Mouse (Mus musculus) left cerebral cortex, postnatal 14 days (tissue): Measurements from ENCODE around the gene Tfap2e. TPM values are rescaled to one million over a fixed set of nuclear protein-coding genes. Genes with fewer than 3 reads are reported as not detected.

ENCODE experiments used
- DNase-seq, 2 experiments: peaks; one replicate each; pipeline ENCODE4 v3.0.0; 2021 to 2022; ENCODE audit warnings: low spot score in 2 of 2, mixed read lengths in 1 of 2
- intact Hi-C: fragments of 180-260 bp; cut with DNase I; formaldehyde crosslinking; loops from one replicate; pipeline ENCODE4 v1.15.1; 2025
- long read RNA-seq, 2 experiments: library from polyadenylated mRNA; stranded (forward); transcript quantifications; one replicate each; pipeline ENCODE4 v2.0.0; 2021
- total RNA-seq, 2 experiments: library from RNA; stranded (reverse); gene quantifications; 2 replicates each; pipeline ENCODE4 v1.2.3; 2021

The Tfap2e gene
- not detected for total RNA-seq
- long read RNA-seq, experiment 1: 0 reads
- long read RNA-seq, experiment 2: 0 reads

DNA sequence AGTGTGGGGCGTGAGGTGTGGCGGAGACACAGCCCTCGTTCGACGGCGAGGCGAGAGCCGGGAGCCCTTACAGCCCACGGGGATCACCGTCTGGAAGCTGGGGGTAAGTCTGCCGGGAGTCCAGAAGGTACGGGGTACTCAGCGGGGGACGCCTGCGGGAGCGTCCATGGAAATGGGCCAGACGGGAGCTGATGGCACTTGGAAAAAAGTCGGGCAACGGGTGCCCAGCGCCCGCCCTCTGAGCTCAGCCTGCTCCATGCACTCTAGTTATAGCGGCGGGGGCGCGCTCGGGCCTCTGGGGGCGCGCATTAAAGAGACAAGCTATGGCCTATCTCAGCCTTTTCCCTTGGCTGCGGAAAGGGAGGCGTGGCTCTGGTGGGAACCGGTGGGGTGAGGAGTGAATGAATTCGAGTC is at the start of gene Tfap2e:
Tfap2e (minus strand) TSS at position 240 of the 414 bp plus-strand sequence.
- intact Hi-C loops: no loop called here
- DNase-seq: no peak

GRCm38 (mm10) chr4:126782996-126783395 is 47.0 kb upstream of the Tfap2e start:
- intact Hi-C loops: loop anchor here (5.0 kb wide), 1 partner anchor 36 kb away; no protein-coding TSS in a partner anchor
- peak; percentile 43 to 59 for DNase-seq

DNA sequence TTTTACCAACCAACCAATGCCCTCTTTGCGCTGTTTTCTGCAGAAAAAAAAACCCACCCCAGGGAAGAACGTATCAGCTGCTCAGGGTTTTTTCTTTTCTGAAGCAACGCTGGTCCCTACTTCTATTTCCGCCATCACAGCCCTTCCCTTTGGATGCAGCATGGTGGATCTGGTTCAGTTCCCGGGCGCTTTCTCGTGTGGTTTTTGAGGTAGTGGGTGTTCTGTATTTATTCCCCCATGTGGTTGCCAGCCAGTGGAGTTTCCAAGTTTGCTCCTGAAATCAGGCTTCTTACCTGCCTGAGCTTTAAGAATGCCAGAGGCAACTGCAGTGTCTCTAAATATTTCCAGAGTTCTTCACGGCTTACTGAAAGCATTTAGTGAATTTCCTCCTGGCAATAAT is 46.5 kb upstream of the Tfap2e start:
- intact Hi-C loops: loop anchor here (5.0 kb wide), 1 partner anchor 35 kb away; no protein-coding TSS in a partner anchor
- DNase-seq: peak in 1 of 2 experiments; percentile 26

- no peak for DNase-seq
- intact Hi-C loops: loop anchor here (5.0 kb wide), 1 partner anchor 35 kb away; no protein-coding TSS in a partner anchor
These were observed 45.8 kb upstream of the Tfap2e start for GRCm38 (mm10) chr4:126781871-126782270.

- intact Hi-C loops: loop anchor here (5.0 kb wide), 1 partner anchor 33 kb away; no protein-coding TSS in a partner anchor
- peak; percentile 32 to 45 for DNase-seq
These were observed 44.1 kb upstream of the Tfap2e start for GRCm38 (mm10) chr4:126779826-126780775.

- peak; percentile 27 to 66 for DNase-seq
- intact Hi-C loops: no loop called here
These were observed 43.1 kb upstream of the Tfap2e start for GRCm38 (mm10) chr4:126779148-126779581.

- intact Hi-C loops: no loop called here
- DNase-seq: no peak
These were observed 39.1 kb upstream of the Tfap2e start for GRCm38 (mm10) chr4:126775182-126775581.

DNA sequence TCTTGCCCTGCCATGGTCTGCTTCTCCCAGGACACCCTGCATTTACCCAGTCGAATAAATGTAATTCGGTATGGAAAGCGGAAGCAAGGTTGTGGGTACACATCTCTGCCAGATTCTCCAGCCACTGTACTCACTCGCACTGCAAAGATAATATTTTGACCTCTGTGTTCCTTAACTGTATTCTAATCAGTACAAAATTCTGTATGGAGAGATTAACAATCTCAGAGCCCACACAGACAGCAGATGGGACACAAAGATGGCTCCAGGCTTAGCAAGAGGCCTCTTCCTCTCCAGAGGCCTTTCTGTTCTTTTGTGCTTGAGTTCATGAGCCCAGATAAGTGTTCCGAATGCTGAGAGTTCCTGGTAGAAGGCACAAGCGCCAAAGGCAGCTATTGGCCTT is 37.8 kb upstream of the Tfap2e start:
- DNase-seq: no peak
- intact Hi-C loops: no loop called here

- intact Hi-C loops: no loop called here
- DNase-seq: no peak
These were observed 34.8 kb upstream of the Tfap2e start for GRCm38 (mm10) chr4:126770831-126771230.

DNA sequence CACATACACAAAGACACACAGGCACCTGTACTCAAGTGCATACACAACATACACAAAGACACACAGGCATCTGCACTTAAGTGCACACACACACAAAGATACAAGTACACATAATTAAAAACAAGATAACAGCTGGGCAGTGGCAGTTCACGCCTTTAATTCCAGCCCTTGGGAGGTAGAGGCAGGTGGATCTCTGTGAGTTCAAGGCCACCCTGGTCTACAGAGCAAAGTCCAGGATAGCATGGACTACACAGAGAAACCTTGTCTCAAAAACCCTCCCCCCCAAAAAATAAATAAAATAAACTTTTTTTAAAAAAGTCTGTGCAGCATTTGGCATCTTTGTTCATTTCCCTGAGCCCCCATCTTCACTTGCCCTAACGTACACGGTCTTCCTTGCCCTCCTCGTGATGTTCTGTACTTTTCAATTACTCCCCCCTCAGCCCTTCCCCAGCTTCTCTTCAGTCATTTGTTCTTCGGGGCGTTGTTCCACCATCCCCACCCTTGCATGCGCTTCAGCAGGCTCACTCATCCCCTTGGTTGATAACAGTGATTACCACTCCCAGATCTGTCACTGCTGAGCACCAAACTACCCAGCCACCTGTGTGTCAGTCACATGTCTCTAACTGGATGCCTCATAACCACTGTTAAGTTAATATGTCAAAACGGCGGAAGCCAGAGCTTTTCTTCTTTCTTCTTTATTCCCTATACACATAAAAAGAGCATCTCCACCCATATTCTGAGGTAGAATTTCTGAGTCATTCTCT is 33.9 kb upstream of the Tfap2e start:
- DNase-seq: no peak
- intact Hi-C loops: no loop called here

- intact Hi-C loops: no loop called here
- DNase-seq: no peak
These were observed 27.4 kb upstream of the Tfap2e start for GRCm38 (mm10) chr4:126763483-126763882.

DNA sequence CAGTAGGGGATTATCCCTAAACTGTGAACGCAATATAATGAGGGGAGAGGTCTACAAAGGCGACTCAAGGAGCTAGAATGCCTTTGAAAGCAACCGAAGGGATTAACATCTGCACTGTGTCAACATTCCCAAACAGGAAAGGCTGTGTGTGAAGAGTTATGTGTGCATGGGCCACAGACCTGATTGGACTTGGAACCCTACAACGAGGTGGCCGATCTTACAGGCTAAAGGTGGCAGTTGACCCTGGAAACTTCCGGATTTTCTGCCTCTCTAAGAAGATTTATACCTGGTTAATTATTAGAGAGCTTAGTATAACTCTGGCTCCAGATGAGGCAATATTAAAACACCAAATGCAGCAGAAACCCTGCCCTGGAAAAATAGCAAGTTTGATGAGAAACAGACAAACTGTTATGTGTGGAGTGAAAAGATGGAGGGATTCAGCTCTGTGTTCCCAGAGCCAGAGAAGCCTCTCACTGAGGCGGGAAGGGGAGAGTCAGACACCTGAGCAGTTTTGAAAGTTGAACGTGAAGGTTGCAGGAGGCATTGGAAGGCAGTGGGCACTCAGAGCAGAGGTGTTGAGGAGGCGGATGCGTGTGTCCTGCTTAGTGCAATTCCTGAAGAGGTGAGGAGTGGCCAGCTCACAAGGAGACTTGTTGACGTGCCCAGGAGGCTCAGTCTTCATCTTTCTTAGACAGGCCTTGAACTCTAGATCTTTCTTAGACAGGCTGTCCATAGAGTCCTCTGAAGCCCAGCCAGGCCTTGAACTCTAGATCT is 26.7 kb upstream of the Tfap2e start:
- no peak for DNase-seq
- intact Hi-C loops: no loop called here

- no peak for DNase-seq
- intact Hi-C loops: no loop called here
These were observed 23.4 kb upstream of the Tfap2e start for GRCm38 (mm10) chr4:126759435-126759834.

GRCm38 (mm10) chr4:126758299-126758698 is 22.3 kb upstream of the Tfap2e start:
- intact Hi-C loops: no loop called here
- DNase-seq: no peak

DNA sequence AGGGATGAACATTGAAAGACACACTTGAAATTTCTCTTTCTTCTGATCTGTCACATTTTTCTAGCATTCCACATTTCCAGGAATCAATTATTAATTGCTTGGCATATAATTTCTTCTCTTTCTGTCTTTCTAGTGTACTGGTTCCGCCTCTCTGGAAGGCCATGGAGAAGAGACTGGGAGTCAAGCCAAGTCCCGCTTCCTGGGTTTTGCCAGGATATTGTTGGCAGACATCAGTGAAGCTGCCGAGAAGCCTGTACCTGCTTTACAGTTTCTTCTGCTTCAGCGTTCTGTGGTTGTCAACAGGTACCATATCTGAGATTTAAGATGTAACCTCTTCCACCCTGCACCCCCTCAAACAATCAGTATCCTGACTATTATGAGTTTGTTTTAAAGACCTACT is 20.7 kb upstream of the Tfap2e start:
- DNase-seq: peak in 1 of 2 experiments; percentile 60
- intact Hi-C loops: no loop called here

DNA sequence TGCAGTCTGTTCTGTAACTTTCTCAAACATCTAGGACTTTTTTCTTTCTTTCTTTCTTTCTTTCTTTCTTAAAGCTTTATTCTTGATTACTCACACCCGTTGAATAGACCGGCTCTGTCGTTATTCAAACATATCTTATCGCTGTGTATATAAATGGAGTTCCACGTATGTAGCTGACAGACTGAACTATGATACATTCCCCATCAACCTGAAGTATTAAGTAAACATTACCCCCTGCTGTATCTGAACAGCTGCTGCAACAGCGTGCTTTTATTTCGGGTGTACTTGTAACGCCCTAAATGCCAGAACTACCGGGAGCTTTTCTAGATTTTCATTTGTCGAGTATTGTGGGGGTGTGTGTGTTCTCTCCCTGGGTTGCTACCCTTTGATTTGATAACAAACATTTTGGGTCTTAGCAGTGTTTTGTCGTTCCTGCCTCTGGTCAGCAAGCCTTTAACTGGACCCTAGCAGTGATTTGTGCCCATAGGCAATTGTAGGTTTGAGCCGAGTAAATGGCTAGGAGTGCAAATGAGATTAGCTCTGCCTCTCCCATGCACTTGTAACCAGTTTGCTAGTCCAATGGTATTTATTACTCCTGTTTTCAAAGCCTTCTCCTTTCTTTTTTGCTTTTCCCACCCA is 18.8 kb upstream of the Tfap2e start:
- no peak for DNase-seq
- intact Hi-C loops: no loop called here

GRCm38 (mm10) chr4:126754231-126754611 is 18.2 kb upstream of the Tfap2e start:
- no peak for DNase-seq
- intact Hi-C loops: no loop called here

DNA sequence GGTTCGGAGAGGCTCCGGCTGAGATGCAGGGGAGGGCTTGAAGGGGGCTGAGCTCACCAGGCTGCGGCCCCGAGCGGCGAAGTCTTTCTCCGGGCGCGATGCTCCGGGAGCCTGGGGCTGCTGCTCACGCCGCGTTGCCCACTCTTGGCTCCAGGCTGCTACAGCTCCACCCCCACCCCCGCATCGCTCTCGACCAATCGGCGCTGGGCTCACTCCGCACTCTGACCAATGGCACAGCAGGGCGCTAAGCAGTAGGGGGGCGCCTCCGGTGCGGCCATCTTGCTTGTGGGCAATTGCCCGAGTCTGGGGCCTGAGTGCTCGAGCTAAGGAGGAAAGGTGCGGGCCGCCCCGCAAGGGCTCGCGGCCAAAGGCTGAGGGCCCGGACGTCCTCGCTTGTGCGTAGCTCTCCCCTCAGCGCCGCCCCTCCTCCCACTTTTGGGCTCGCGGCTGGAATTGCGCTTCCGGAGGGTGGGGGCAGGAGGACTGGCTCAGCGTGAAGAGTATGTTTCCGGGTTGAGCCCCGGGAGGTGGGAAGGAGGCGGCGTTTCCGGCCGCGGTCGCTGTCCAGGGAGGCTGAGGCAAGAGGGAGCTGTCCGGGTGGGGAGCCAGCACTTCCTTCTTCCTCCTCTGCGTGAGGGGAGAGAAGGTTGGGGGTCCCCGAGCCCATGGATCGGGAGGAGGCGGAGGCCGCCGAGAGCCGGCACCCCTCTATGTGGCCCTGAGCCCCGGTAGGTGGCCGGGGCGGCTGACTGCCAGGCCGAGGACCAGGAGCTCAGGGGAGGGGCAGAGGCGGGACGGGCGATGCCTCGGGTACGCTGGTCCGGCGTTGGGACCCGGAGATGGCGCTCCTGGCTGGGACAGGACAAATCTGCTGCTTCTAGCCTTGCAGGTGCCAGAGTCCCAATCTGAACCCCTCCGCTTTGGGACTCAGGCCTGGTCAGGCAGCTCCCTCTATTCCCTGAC is 17.5 kb upstream of the Tfap2e start, which contains the start of the genes Ncdn and AU040320:
Ncdn (minus strand) TSS at position 171 of the 963 bp plus-strand sequence.
AU040320 (plus strand) TSS at position 277 of the 963 bp plus-strand sequence.
- DNase-seq: peak; percentile 97 to 99
- intact Hi-C loops: no loop called here
